Mouse (Mus musculus): ENCODE data around the gene Galr3. TPM values are rescaled to one million over a fixed set of nuclear protein-coding genes. Genes with fewer than 3 reads are reported as not detected.

Galr3 gene
- polyA plus RNA-seq, 2 experiments = 0.30 TPM; not detected in 1

DNA sequence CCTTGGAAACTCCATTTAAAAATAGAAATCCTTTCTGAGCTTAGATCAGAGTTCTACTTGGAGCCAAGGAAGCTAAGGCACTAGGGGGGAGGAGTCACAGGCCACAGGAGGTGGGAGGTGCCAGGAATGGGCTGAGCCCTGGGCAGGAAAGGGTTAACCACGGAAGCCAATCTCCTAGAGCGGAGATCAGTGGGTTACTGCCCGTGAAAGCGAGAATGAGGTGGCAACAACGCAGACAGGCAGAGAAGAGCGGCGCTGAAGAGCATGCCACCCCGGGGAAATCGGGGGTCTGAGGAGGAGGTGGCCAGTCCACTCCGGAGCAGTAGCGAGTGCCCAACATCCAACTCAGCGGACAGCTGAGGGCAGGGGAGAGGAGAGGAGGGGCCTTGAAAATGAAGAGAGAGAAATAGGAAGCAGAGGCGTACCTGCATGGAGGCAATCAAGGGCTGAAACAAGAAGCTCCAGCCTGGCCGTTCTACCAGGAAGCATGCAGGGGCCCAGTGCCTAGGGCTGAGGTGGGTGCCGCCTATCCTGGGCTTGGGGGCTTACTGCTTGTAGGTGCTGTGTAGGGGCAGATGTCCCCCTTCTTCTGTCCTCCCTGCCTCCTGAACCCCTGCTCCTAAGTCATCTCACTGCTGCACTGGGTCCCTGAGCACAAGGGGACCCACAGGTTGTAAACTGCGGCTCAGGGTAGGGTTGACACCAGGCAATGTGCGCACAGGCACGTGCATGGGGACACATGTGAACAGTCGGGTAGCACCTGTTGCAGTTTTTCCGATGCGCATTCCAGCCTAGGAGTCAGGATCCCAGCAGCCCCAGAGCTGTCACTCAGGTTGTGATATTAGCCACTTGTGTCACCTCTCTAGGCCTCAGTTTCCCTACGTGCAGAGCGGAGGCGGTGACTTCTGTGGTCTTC is 926 bp upstream of the Galr3 start:
- Histone ChIP-seq H3K4me2 (ENCODE audit: low read depth) (peak overlapping the region; percentile 57), H3K4me3 (ENCODE audit: insufficient read depth in 1 of 2, low read depth in 2 of 2, low read length in 2 of 2) (peak overlapping the region; percentile 28 to 35), H3K27ac (no peak overlapping the region), H3K36me3 (replicated peaks; ENCODE audit: control insufficient read depth, insufficient read depth, low read depth) (no peaks in the 10 kb centered on the region), H3K9me3 (ENCODE audit: control insufficient read depth, low read length) (no peaks in the 10 kb centered on the region), H3K9ac (replicated peaks) (no peak overlapping the region), H3K27me3 (ENCODE audit: control insufficient read depth, insufficient read depth, low read length) (peaks cover 28% of the 10 kb centered on the region), H3K4me1 (replicated peaks; ENCODE audit: control insufficient read depth in 2 of 2, insufficient read depth in 2 of 2, low read length in 1 of 2) (peaks cover 6 to 15% of the 10 kb centered on the region in 2 experiments; a peak in 3 of 4 replicates)
- no peak for DNase-seq (ENCODE audit: low read depth in 3 of 3, low spot score in 3 of 3)
- TF ChIP-seq CTCF (IDR thresholded peaks at IDR 0.05; ENCODE audit: low read depth) (no peak), EP300 (IDR thresholded peaks at IDR 0.05; ENCODE audit: low read depth) (no peak)
- WGBS (ENCODE audit: insufficient replicate concordance) = 14% methylated on average over 24 of the region's 24 CpGs
- ATAC-seq (ENCODE audit: insufficient read depth) = no peak

DNA sequence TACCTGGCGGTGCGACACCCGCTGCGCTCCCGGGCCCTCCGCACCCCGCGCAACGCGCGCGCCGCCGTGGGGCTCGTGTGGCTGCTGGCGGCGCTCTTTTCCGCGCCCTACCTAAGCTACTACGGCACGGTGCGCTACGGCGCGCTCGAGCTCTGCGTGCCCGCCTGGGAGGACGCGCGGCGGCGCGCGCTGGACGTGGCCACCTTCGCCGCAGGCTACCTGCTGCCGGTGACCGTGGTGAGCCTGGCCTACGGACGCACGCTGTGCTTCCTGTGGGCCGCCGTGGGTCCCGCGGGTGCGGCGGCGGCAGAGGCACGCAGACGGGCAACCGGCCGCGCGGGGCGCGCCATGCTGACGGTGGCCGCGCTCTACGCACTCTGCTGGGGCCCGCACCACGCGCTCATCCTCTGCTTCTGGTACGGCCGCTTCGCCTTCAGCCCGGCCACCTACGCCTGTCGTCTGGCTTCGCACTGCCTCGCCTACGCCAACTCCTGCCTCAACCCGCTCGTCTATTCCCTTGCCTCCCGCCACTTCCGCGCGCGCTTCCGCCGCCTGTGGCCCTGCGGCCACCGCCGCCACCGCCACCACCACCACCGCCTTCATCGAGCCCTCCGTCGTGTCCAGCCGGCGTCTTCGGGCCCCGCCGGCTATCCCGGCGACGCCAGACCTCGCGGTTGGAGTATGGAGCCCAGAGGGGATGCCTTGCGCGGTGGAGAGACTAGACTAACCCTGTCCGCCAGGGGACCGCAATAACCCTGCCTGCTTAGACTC is 1.2 kb downstream of the Galr3 start:
- WGBS (ENCODE audit: insufficient replicate concordance) = 1% methylated on average over 105 of the region's 105 CpGs
- Histone ChIP-seq H3K27me3 (ENCODE audit: control insufficient read depth, insufficient read depth, low read length) (peaks cover 28% of the 10 kb centered on the region), H3K4me2 (ENCODE audit: low read depth) (peak overlapping the region; percentile 72), H3K27ac (no peak overlapping the region), H3K9ac (replicated peaks) (no peak overlapping the region), H3K36me3 (replicated peaks; ENCODE audit: control insufficient read depth, insufficient read depth, low read depth) (no peaks in the 10 kb centered on the region), H3K4me1 (replicated peaks; ENCODE audit: control insufficient read depth in 2 of 2, insufficient read depth in 2 of 2, low read length in 1 of 2) (peaks cover 6 to 15% of the 10 kb centered on the region in 2 experiments; a peak in 3 of 4 replicates), H3K4me3 (ENCODE audit: insufficient read depth in 1 of 2, low read depth in 2 of 2, low read length in 2 of 2) (peak overlapping the region; percentile 33 to 50), H3K9me3 (ENCODE audit: control insufficient read depth, low read length) (no peaks in the 10 kb centered on the region)
- TF ChIP-seq CTCF (IDR thresholded peaks at IDR 0.05; ENCODE audit: low read depth) (no peak), EP300 (IDR thresholded peaks at IDR 0.05; ENCODE audit: low read depth) (no peak)
- DNase-seq (ENCODE audit: low read depth in 3 of 3, low spot score in 3 of 3) = no peak
- ATAC-seq (ENCODE audit: insufficient read depth) = no peak

DNA sequence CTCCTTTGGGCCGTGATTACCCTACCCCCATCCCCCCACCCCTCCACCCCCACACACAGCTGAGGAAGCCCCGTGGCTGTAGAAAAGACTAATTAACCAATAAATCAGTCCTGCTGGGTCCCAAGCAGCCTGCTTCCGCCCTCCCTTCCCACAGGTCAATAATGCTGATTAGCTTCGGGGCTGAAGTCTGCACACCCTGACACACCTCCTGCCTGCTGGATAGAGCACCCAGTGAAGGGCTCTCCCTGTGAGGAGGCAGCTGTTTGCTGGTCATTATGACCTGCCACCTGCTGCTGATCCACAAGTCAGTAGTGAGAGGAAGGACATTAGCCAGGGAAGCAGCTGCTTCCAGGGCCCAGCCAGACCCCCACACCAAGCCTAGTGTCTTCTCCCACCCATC is 3.2 kb downstream of the Galr3 start:
- no peaks in the 10 kb centered on the region for H3K9me3 ChIP-seq (ENCODE audit: control insufficient read depth, low read length)
- no peak for ATAC-seq (ENCODE audit: insufficient read depth)
- H3K36me3 ChIP-seq (replicated peaks; ENCODE audit: control insufficient read depth, insufficient read depth, low read depth) = no peaks in the 10 kb centered on the region
- TF ChIP-seq CTCF (IDR thresholded peaks at IDR 0.05; ENCODE audit: low read depth) (no peak), EP300 (IDR thresholded peaks at IDR 0.05; ENCODE audit: low read depth) (no peak)
- H3K9ac ChIP-seq (replicated peaks) = no peak overlapping the region
- WGBS (ENCODE audit: insufficient replicate concordance) = 39% methylated on average over 4 of the region's 4 CpGs
- no peak overlapping the region for H3K4me3 ChIP-seq (ENCODE audit: insufficient read depth in 1 of 2, low read depth in 2 of 2, low read length in 2 of 2)
- H3K27ac ChIP-seq = no peak overlapping the region
- no peak overlapping the region for H3K4me2 ChIP-seq (ENCODE audit: low read depth)
- H3K4me1 ChIP-seq (replicated peaks; ENCODE audit: control insufficient read depth in 2 of 2, insufficient read depth in 2 of 2, low read length in 1 of 2) = peaks cover 0 to 7% of the 10 kb centered on the region in 2 experiments; a peak in 2 of 4 replicates
- H3K27me3 ChIP-seq (ENCODE audit: control insufficient read depth, insufficient read depth, low read length) = peaks cover 28% of the 10 kb centered on the region
- DNase-seq (ENCODE audit: low read depth in 3 of 3, low spot score in 3 of 3) = no peak

DNA sequence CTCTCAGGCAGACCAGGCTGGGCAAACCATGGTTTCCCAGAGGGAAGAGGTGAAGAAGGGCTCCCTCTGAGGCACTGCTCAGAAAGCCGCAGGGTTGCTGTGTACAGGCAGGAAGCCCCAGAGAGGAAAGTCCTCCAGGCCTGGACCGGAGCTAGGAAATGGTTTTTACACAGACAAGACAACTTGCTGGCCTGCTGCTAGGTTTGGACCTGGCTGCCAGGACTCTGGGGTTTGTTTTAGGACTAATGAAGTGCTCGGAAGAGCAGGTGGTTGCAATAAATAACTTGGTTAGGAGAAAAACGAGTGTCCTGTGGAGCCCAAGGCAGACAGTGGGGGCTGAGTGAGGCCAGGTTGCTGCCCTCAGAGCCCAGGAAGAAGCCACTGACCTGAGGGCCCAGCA is 6.5 kb downstream of the Galr3 start:
- H3K4me2 ChIP-seq (ENCODE audit: low read depth) = no peak overlapping the region
- H3K9me3 ChIP-seq (ENCODE audit: control insufficient read depth, low read length) = no peaks in the 10 kb centered on the region
- ATAC-seq (ENCODE audit: insufficient read depth) (no peak), DNase-seq (ENCODE audit: low read depth in 3 of 3, low spot score in 3 of 3) (no peak)
- H3K4me3 ChIP-seq (ENCODE audit: insufficient read depth in 1 of 2, low read depth in 2 of 2, low read length in 2 of 2) = no peak overlapping the region
- peaks cover 7% of the 10 kb centered on the region for H3K27me3 ChIP-seq (ENCODE audit: control insufficient read depth, insufficient read depth, low read length)
- WGBS (ENCODE audit: insufficient replicate concordance) = 57% methylated on average over 4 of the region's 4 CpGs
- peaks cover 0 to 9% of the 10 kb centered on the region in 2 experiments; a peak in 2 of 4 replicates for H3K4me1 ChIP-seq (replicated peaks; ENCODE audit: control insufficient read depth in 2 of 2, insufficient read depth in 2 of 2, low read length in 1 of 2)
- TF ChIP-seq EP300 (IDR thresholded peaks at IDR 0.05; ENCODE audit: low read depth) (no peak), CTCF (IDR thresholded peaks at IDR 0.05; ENCODE audit: low read depth) (no peak)
- no peak overlapping the region for H3K27ac ChIP-seq
- peaks cover 4% of the 10 kb centered on the region for H3K36me3 ChIP-seq (replicated peaks; ENCODE audit: control insufficient read depth, insufficient read depth, low read depth)
- no peak overlapping the region for H3K9ac ChIP-seq (replicated peaks)
